Comparison of ENCODE assay signal across 25 mouse cellular contexts in genomic region chr4:55038139-55038538, GRCm38 (mm10).
A peak's percentile ranks its signal among the peaks of the same experiment; 100 is the strongest.
DNase-seq lines count a peak whose midpoint lies in the region; ATAC-seq lines count a peak whose summit lies in the region.
"Had no signal": no experiment of that assay in that cellular context is flagged by ENCODE, and none has a peak within 500 bp of the region (broad histone marks: within the 10 kb centered on the region; RNA-seq: fewer than 3 reads in every experiment).

No protein-coding gene starts in this region.

- H3K9me3 ChIP-seq in hindbrain, embryonic 11.5 days (ENCODE audit: control insufficient read depth, low read length): no peaks in the 10 kb centered on the region
- H3K9me3 ChIP-seq in hindbrain, embryonic 10.5 days: no peaks in the 10 kb centered on the region
- H3K9me3 ChIP-seq in embryonic facial prominence, embryonic 12.5 days: no peaks in the 10 kb centered on the region
- no peaks in the 10 kb centered on the region for H3K9me3 ChIP-seq in limb, embryonic 12.5 days
- H3K9me3 ChIP-seq: heart, embryonic 10.5 days; hindbrain, embryonic 13.5 days; intestine, embryonic 15.5 days had no signal

- WGBS in hindbrain, embryonic 11.5 days: 67% methylated on average over 6 of the region's 6 CpGs
- 77% methylated on average over 6 of the region's 6 CpGs for WGBS in hindbrain, embryonic 10.5 days
- 27% methylated on average over 6 of the region's 6 CpGs for WGBS in embryonic facial prominence, embryonic 12.5 days
- 19% methylated on average over 6 of the region's 6 CpGs for WGBS in limb, embryonic 12.5 days

- no peak overlapping the region for H3K27ac ChIP-seq in hindbrain, embryonic 11.5 days (ENCODE audit: low read depth, low read length)
- no peak overlapping the region for H3K27ac ChIP-seq in hindbrain, embryonic 10.5 days
- H3K27ac ChIP-seq in embryonic facial prominence, embryonic 12.5 days: peak overlapping the region; percentile 76
- peak overlapping the region; percentile 20 for H3K27ac ChIP-seq in limb, embryonic 12.5 days
- H3K27ac ChIP-seq: heart, embryonic 10.5 days; hindbrain, embryonic 13.5 days; intestine, embryonic 15.5 days had no signal

- no peaks in the 10 kb centered on the region; the same call in 1 of the 2 replicates for H3K36me3 ChIP-seq in hindbrain, embryonic 11.5 days (ENCODE audit: control insufficient read depth, insufficient read depth, low read length)
- peaks cover 98% of the 10 kb centered on the region for H3K36me3 ChIP-seq in hindbrain, embryonic 10.5 days
- peaks cover 20% of the 10 kb centered on the region for H3K36me3 ChIP-seq in embryonic facial prominence, embryonic 12.5 days
- H3K36me3 ChIP-seq in limb, embryonic 12.5 days: peaks cover 71% of the 10 kb centered on the region
- H3K36me3 ChIP-seq: G1E had no signal

- H3K27me3 ChIP-seq in hindbrain, embryonic 11.5 days (ENCODE audit: control insufficient read depth, insufficient read depth, low read length): no peaks in the 10 kb centered on the region
- H3K27me3 ChIP-seq in hindbrain, embryonic 10.5 days (ENCODE audit: insufficient read depth, poor library complexity, severe bottlenecking): no peaks in the 10 kb centered on the region
- H3K27me3 ChIP-seq in embryonic facial prominence, embryonic 12.5 days: no peaks in the 10 kb centered on the region
- no peaks in the 10 kb centered on the region for H3K27me3 ChIP-seq in limb, embryonic 12.5 days
- H3K27me3 ChIP-seq: hindbrain, embryonic 13.5 days; intestine, embryonic 15.5 days had no signal

- H3K4me2 ChIP-seq in hindbrain, embryonic 11.5 days (replicated peaks; ENCODE audit: low read depth, low read length): no peak overlapping the region
- H3K4me2 ChIP-seq in embryonic facial prominence, embryonic 12.5 days (replicated peaks): no peak overlapping the region
- no peak overlapping the region for H3K4me2 ChIP-seq in limb, embryonic 12.5 days
- H3K4me2 ChIP-seq: hindbrain, embryonic 13.5 days; intestine, embryonic 15.5 days; liver, embryonic 11.5 days had no signal

- no peak overlapping the region for H3K4me3 ChIP-seq in hindbrain, embryonic 11.5 days (ENCODE audit: low read depth, low read length)
- H3K4me3 ChIP-seq in hindbrain, embryonic 10.5 days: no peak overlapping the region
- H3K4me3 ChIP-seq in embryonic facial prominence, embryonic 12.5 days: no peak overlapping the region
- H3K4me3 ChIP-seq in limb, embryonic 12.5 days (replicated peaks): no peak overlapping the region
- H3K4me3 ChIP-seq: heart, embryonic 10.5 days; hindbrain, embryonic 13.5 days; intestine, embryonic 15.5 days had no signal

- no peak overlapping the region for H3K9ac ChIP-seq in hindbrain, embryonic 11.5 days (ENCODE audit: low read depth, low read length)
- no peak overlapping the region for H3K9ac ChIP-seq in embryonic facial prominence, embryonic 12.5 days
- no peak overlapping the region for H3K9ac ChIP-seq in limb, embryonic 12.5 days (replicated peaks)
- H3K9ac ChIP-seq: hindbrain, embryonic 13.5 days; intestine, embryonic 15.5 days had no signal

- DNase-seq in hindbrain, embryonic 11.5 days (ENCODE audit: low spot score): peak; percentile 24
- no peak for DNase-seq in hindbrain, embryonic 10.5 days (ENCODE audit: low spot score)
- DNase-seq in right cerebral cortex, adult 18-20 months: no peak
- DNase-seq in kidney, postnatal 36 days: no peak
- no peak for DNase-seq in right cerebral cortex, postnatal 36 days (ENCODE audit: low spot score in 2 of 2)
- DNase-seq: adrenal gland, postnatal 25 days; cerebellum, adult 11-12 months; cerebellum, postnatal 25 days; gastrocnemius, postnatal 14 days; heart, postnatal 10 days; kidney, adult 9 months; kidney, postnatal 4 days; layer of hippocampus, adult 9-11 months; lung, adult 18-20 months; lung, postnatal 14 days; retina, postnatal 1 day; thymus, postnatal 25 days had no signal

- no peak for ATAC-seq in hindbrain, embryonic 11.5 days (ENCODE audit: low FRiP score)
- no peak for ATAC-seq in embryonic facial prominence, embryonic 12.5 days (ENCODE audit: insufficient number of reproducible peaks, insufficient read depth, low FRiP score, low TSS enrichment)
- ATAC-seq in limb, embryonic 12.5 days (ENCODE audit: insufficient number of reproducible peaks, insufficient read depth, low FRiP score, low TSS enrichment, low read depth): peak; percentile 37; the same call in 1 of the 2 replicates
- ATAC-seq: intestine, embryonic 15.5 days; midbrain, embryonic 16.5 days had no signal

- H3K4me1 ChIP-seq in hindbrain, embryonic 11.5 days (replicated peaks; ENCODE audit: control insufficient read depth, insufficient read depth, low read length): no peaks in the 10 kb centered on the region
- H3K4me1 ChIP-seq in hindbrain, embryonic 10.5 days (replicated peaks): peaks cover 25% of the 10 kb centered on the region
- H3K4me1 ChIP-seq in embryonic facial prominence, embryonic 12.5 days: peaks cover 24% of the 10 kb centered on the region
- H3K4me1 ChIP-seq in limb, embryonic 12.5 days (replicated peaks): peaks cover 14% of the 10 kb centered on the region
- H3K4me1 ChIP-seq: heart, embryonic 10.5 days; intestine, embryonic 15.5 days had no signal

Comparison
In these comparisons a context has a peak if more than half of its experiments do, and no peak if none do; other contexts are left out.
1. H3K27ac ChIP-seq: peak in embryonic facial prominence, embryonic 12.5 days (single experiment) and limb, embryonic 12.5 days (single experiment); none in hindbrain, embryonic 11.5 days (single experiment) and hindbrain, embryonic 10.5 days (single experiment).